Mouse (Mus musculus) CH12.LX (cell line): Measurements from ENCODE around the gene Map7d1. TPM values are rescaled to one million over a fixed set of nuclear protein-coding genes. Genes with fewer than 3 reads are reported as not detected.

Experiments
- DNase-seq: peaks from one replicate; pipeline ENCODE4 v3.0.0-alpha.2; 2013; ENCODE audit errors: extremely low read depth
- H3K27ac ChIP-seq: 2 replicates; pipeline ENCODE4 v1.5.1; 2012; ENCODE audit warnings: low read depth, mild to moderate bottlenecking, control low read depth, moderate library complexity; ENCODE audit not compliant: insufficient read depth
- H3K27me3 ChIP-seq: replicated peaks from 2 replicates; pipeline ENCODE3; 2012; ENCODE audit warnings: inconsistent platforms
- H3K36me3 ChIP-seq, 2 experiments: replicated peaks in 1 of 2; 2 replicates each; pipeline versions ENCODE3 to v1.6.1; 2012; ENCODE audit warnings: inconsistent platforms in 1 of 2, low read length in 1 of 2, mild to moderate bottlenecking in 1 of 2, mixed read lengths in 1 of 2, moderate library complexity in 1 of 2; ENCODE audit not compliant: control insufficient read depth in 1 of 2, insufficient read depth in 1 of 2
- H3K4me1 ChIP-seq, 2 experiments: 2 replicates each; pipeline ENCODE4 v1.6.1; 2012; ENCODE audit warnings: inconsistent platforms in 1 of 2, moderate library complexity in 1 of 2; ENCODE audit not compliant: insufficient read depth in 2 of 2, control insufficient read depth in 1 of 2
- H3K4me2 ChIP-seq: 2 replicates; pipeline ENCODE4 v1.6.1; 2012; ENCODE audit warnings: low read depth, mild to moderate bottlenecking, control low read depth; ENCODE audit not compliant: poor library complexity, insufficient read depth, severe bottlenecking
- H3K4me3 ChIP-seq, 3 experiments: fragments of 150-350 bp in 1 of 3; sonication (generic) in 1 of 3; replicated peaks in 1 of 3; 2 replicates each; pipeline versions ENCODE3 to v1.5.1; 2011 to 2012; ENCODE audit warnings: low read depth in 2 of 3, low read length in 2 of 3, mild to moderate bottlenecking in 2 of 3, moderate library complexity in 2 of 3, control low read depth in 1 of 3, improper control_type of control experiment in 1 of 3, inconsistent platforms in 1 of 3, mixed read lengths in 1 of 3; ENCODE audit not compliant: poor library complexity in 1 of 3
- H3K79me2 ChIP-seq: replicated peaks from 2 replicates; pipeline ENCODE4 v1.6.1; 2012; ENCODE audit warnings: mild to moderate bottlenecking, moderate library complexity; ENCODE audit not compliant: control insufficient read depth, poor library complexity, insufficient read depth, severe bottlenecking; ENCODE audit errors: extremely low read depth
- H3K9ac ChIP-seq: 2 replicates; pipeline ENCODE4 v1.6.1; 2012; ENCODE audit warnings: low read depth, mild to moderate bottlenecking, control low read depth, moderate library complexity; ENCODE audit not compliant: insufficient read depth
- H3K9me3 ChIP-seq: replicated peaks from 2 replicates; pipeline ENCODE3; 2012; ENCODE audit warnings: low read length, inconsistent platforms, mixed read lengths
- CHD2 ChIP-seq: IDR thresholded peaks from 2 replicates; pipeline ENCODE4 v1.6.1; 2011; ENCODE audit warnings: low read length, improper control_type of control experiment
- E2F4 ChIP-seq: IDR thresholded peaks from 2 replicates; pipeline ENCODE4 v1.6.1; 2011; ENCODE audit warnings: low read depth, low read length, improper control_type of control experiment; ENCODE audit not compliant: insufficient replicate concordance
- ETS1 ChIP-seq: conservative IDR thresholded peaks from 2 replicates; pipeline ENCODE4 v1.6.1; 2012; ENCODE audit warnings: low read depth, mild to moderate bottlenecking, inconsistent platforms, low read length, improper control_type of control experiment, moderate library complexity
- KAT2A ChIP-seq: IDR thresholded peaks from 2 replicates; pipeline ENCODE4 v1.6.1; 2012; ENCODE audit warnings: low read length, improper control_type of control experiment, inconsistent platforms; ENCODE audit not compliant: insufficient replicate concordance
- MAFK ChIP-seq: IDR thresholded peaks from 2 replicates; pipeline ENCODE4 v1.6.1; 2011; ENCODE audit warnings: low read length, improper control_type of control experiment; ENCODE audit not compliant: insufficient replicate concordance
- MYC ChIP-seq: IDR thresholded peaks from 2 replicates; pipeline ENCODE4 v1.6.1; 2011; ENCODE audit warnings: low read depth, mild to moderate bottlenecking, improper control_type of control experiment, low read length
- NELFE ChIP-seq: IDR thresholded peaks from 2 replicates; pipeline ENCODE4 v1.6.1; 2011; ENCODE audit warnings: low read depth, low read length, improper control_type of control experiment
- NRF1 ChIP-seq: IDR thresholded peaks from 2 replicates; pipeline ENCODE4 v1.6.1; 2014; ENCODE audit warnings: low read depth, mild to moderate bottlenecking, inconsistent platforms, low read length, improper control_type of control experiment, moderate library complexity
- PAX5 ChIP-seq: IDR thresholded peaks from 2 replicates; pipeline ENCODE4 v1.6.1; 2012; ENCODE audit warnings: low read length, inconsistent platforms, mixed read lengths
- TCF12 ChIP-seq: IDR thresholded peaks from 2 replicates; pipeline ENCODE4 v1.6.1; 2014; ENCODE audit warnings: low read depth, mild to moderate bottlenecking, inconsistent platforms, low read length, improper control_type of control experiment
- USF2 ChIP-seq: conservative IDR thresholded peaks from 2 replicates; pipeline ENCODE4 v1.6.1; 2011; ENCODE audit warnings: low read depth, low read length, improper control_type of control experiment
- ZC3H11A ChIP-seq: IDR thresholded peaks from 2 replicates; pipeline ENCODE4 v1.6.1; 2012; ENCODE audit warnings: low read depth, mild to moderate bottlenecking, inconsistent platforms, low read length, improper control_type of control experiment
- ZMIZ1 ChIP-seq: IDR thresholded peaks from 2 replicates; pipeline ENCODE4 v1.6.1; 2012; ENCODE audit warnings: low read depth, mild to moderate bottlenecking, inconsistent platforms, low read length, improper control_type of control experiment
- ZNF384 ChIP-seq: IDR thresholded peaks from 2 replicates; pipeline ENCODE4 v1.6.1; 2012; ENCODE audit warnings: low read depth, low read length, improper control_type of control experiment, inconsistent platforms
- dilution Hi-C: fragments of 300-500 bp; cut with MboI; formaldehyde crosslinking; loops from 2 replicates; pipeline ENCODE4 v1.14.3; 2020; ENCODE audit warnings: low sequenced_read_pairs; ENCODE audit not compliant: extremely low pct_unique_long_range_greater_than_20kb, extremely low pct_ligation_motif_present
- in situ Hi-C: fragments of 300-500 bp; cut with MboI; formaldehyde crosslinking; loops from 3 replicates; pipeline ENCODE4 v1.14.3; 2019; ENCODE audit warnings: low sequenced_read_pairs, low pct_ligation_motif_present, low pct_unique_long_range_greater_than_20kb, mixed read lengths
- polyA plus RNA-seq: library from polyadenylated mRNA; unstranded; fragments of >175 nt; gene quantifications from 2 replicates; pipeline ENCODE4 v1.2.1, GENCODE M21; 2012; ENCODE audit warnings: low read depth; ENCODE audit not compliant: insufficient read length
- total RNA-seq, 2 experiments: library from RNA; depleted of rRNA; stranded (reverse); fragments of 300-350 nt in 1 of 2; fragments of >200 nt in 1 of 2; gene quantifications; 2 replicates each; pipeline ENCODE4 v1.2.3; 2012 to 2014

The Map7d1 gene
- total and polyA plus RNA-seq, 3 experiments: 12.5 to 62.2 (median 17.9) TPM

- dilution Hi-C loops: no loop called here
- peaks cover 38 to 89% of the 10 kb centered on the region in 2 experiments for H3K36me3 ChIP-seq
- H3K79me2 ChIP-seq: peaks cover 92% of the 10 kb centered on the region
- no peak overlapping the region for H3K27ac ChIP-seq
- no peak overlapping the region for H3K9ac ChIP-seq
- peaks cover 0 to 21% of the 10 kb centered on the region in 2 experiments; a peak in 2 of 4 replicates for H3K4me1 ChIP-seq
- in situ Hi-C loops: no loop called here
- H3K4me3 ChIP-seq: no peak overlapping the region
- H3K27me3 ChIP-seq: no peaks in the 10 kb centered on the region
- no peak for TF ChIP-seq CHD2
- no peak for TF ChIP-seq NELFE
- no peak for TF ChIP-seq MAFK
- no peak for TF ChIP-seq NRF1
- TF ChIP-seq TCF12: no peak
- no peak for TF ChIP-seq KAT2A
- no peak for TF ChIP-seq USF2
- no peak for TF ChIP-seq E2F4
- TF ChIP-seq ZC3H11A: no peak
- no peak for TF ChIP-seq ZNF384
- no peak for TF ChIP-seq ZMIZ1
- no peak overlapping the region for H3K4me2 ChIP-seq
- no peak for DNase-seq
- H3K9me3 ChIP-seq: no peaks in the 10 kb centered on the region
Observed at GRCm38 (mm10) chr4:126187096-126187495, 69.0 kb downstream of the Map7d1 start.

- H3K79me2 ChIP-seq: peaks cover 78% of the 10 kb centered on the region
- no peak overlapping the region for H3K4me3 ChIP-seq
- no peak overlapping the region for H3K4me2 ChIP-seq
- in situ Hi-C loops (no loop called here), dilution Hi-C loops (no loop called here)
- no peaks in the 10 kb centered on the region for H3K9me3 ChIP-seq
- DNase-seq: no peak
- H3K4me1 ChIP-seq: peaks cover 0 to 11% of the 10 kb centered on the region in 2 experiments; a peak in 2 of 4 replicates
- peaks cover 54 to 93% of the 10 kb centered on the region in 2 experiments for H3K36me3 ChIP-seq
- H3K27me3 ChIP-seq: no peaks in the 10 kb centered on the region
- no peak for TF ChIP-seq TCF12
- no peak for TF ChIP-seq MYC
- no peak for TF ChIP-seq ZC3H11A
- TF ChIP-seq PAX5: no peak
- no peak for TF ChIP-seq ETS1
- no peak for TF ChIP-seq CHD2
- TF ChIP-seq, all 38 proteins: peak for 0
- Histone ChIP-seq H3K27ac (no peak overlapping the region), H3K9ac (no peak overlapping the region)
Observed at GRCm38 (mm10) chr4:126183034-126183433, 73.1 kb downstream of the Map7d1 start.

Other genes starting within 250 kb of the Map7d1 start
- gene Csf3r, start 231.8 kb downstream of the Map7d1 start, total RNA-seq (2012; rRNA removed): not detected in 2 replicates
- not detected in 2 replicates for gene Csf3r, start 231.8 kb downstream of the Map7d1 start, total RNA-seq (2014; rRNA removed)
- not detected in 2 replicates for gene Csf3r, start 231.8 kb downstream of the Map7d1 start, polyA plus RNA-seq
- 89.6 and 91.3 TPM in 2 replicates for gene Mrps15, start 209.4 kb downstream of the Map7d1 start, total RNA-seq (2012; rRNA removed)
- 99.6 and 102 TPM in 2 replicates for gene Mrps15, start 209.4 kb downstream of the Map7d1 start, total RNA-seq (2014; rRNA removed)
- 101 and 113 TPM in 2 replicates for gene Mrps15, start 209.4 kb downstream of the Map7d1 start, polyA plus RNA-seq
- gene Oscp1, start 197.8 kb downstream of the Map7d1 start, total RNA-seq (2012; rRNA removed): 6.7 and 8.3 TPM in 2 replicates
- 3.9 and 5.8 TPM in 2 replicates for gene Oscp1, start 197.8 kb downstream of the Map7d1 start, total RNA-seq (2014; rRNA removed)
- 5.0 and 6.0 TPM in 2 replicates for gene Oscp1, start 197.8 kb downstream of the Map7d1 start, polyA plus RNA-seq
- 48.4 and 52.1 TPM in 2 replicates for gene Lsm10, start 159.7 kb downstream of the Map7d1 start, total RNA-seq (2012; rRNA removed)
- 54.1 and 63.9 TPM in 2 replicates for gene Lsm10, start 159.7 kb downstream of the Map7d1 start, total RNA-seq (2014; rRNA removed)
- gene Lsm10, start 159.7 kb downstream of the Map7d1 start, polyA plus RNA-seq: 38.1 and 49.2 TPM in 2 replicates
- 12.0 and 16.4 TPM in 2 replicates for gene Stk40, start 152.4 kb downstream of the Map7d1 start, total RNA-seq (2012; rRNA removed)
- 6.4 and 8.6 TPM in 2 replicates for gene Stk40, start 152.4 kb downstream of the Map7d1 start, total RNA-seq (2014; rRNA removed)
- 30.4 and 33.0 TPM in 2 replicates for gene Stk40, start 152.4 kb downstream of the Map7d1 start, polyA plus RNA-seq
- 3.5 and 4.3 TPM in 2 replicates for gene Eva1b, start 108.6 kb downstream of the Map7d1 start, total RNA-seq (2012; rRNA removed)
- 0.97 and 1.3 TPM in 2 replicates for gene Eva1b, start 108.6 kb downstream of the Map7d1 start, total RNA-seq (2014; rRNA removed)
- 0.93 and 1.3 TPM in 2 replicates for gene Eva1b, start 108.6 kb downstream of the Map7d1 start, polyA plus RNA-seq
- gene Sh3d21, start 92.9 kb downstream of the Map7d1 start, total RNA-seq (2012; rRNA removed): 0.21 and 0.25 TPM in 2 replicates
- 0.35 and 0.36 TPM in 2 replicates for gene Sh3d21, start 92.9 kb downstream of the Map7d1 start, total RNA-seq (2014; rRNA removed)
- 0.46 and 0.52 TPM in 2 replicates for gene Sh3d21, start 92.9 kb downstream of the Map7d1 start, polyA plus RNA-seq
- 140 and 168 TPM in 2 replicates for gene Thrap3, start 53.6 kb downstream of the Map7d1 start, total RNA-seq (2012; rRNA removed)
- 183 and 204 TPM in 2 replicates for gene Thrap3, start 53.6 kb downstream of the Map7d1 start, total RNA-seq (2014; rRNA removed)
- 327 and 334 TPM in 2 replicates for gene Thrap3, start 53.6 kb downstream of the Map7d1 start, polyA plus RNA-seq
- gene Trappc3, start 6.0 kb upstream of the Map7d1 start, total RNA-seq (2012; rRNA removed): 72.7 and 81.1 TPM in 2 replicates
- 94.8 and 100 TPM in 2 replicates for gene Trappc3, start 6.0 kb upstream of the Map7d1 start, total RNA-seq (2014; rRNA removed)
- gene Trappc3, start 6.0 kb upstream of the Map7d1 start, polyA plus RNA-seq: 73.0 and 74.1 TPM in 2 replicates
- gene Col8a2, start 30.4 kb upstream of the Map7d1 start, total RNA-seq (2012; rRNA removed): not detected in 2 replicates
- not detected in 2 replicates for gene Col8a2, start 30.4 kb upstream of the Map7d1 start, total RNA-seq (2014; rRNA removed)
- not detected in 2 replicates for gene Col8a2, start 30.4 kb upstream of the Map7d1 start, polyA plus RNA-seq
- 68.5 and 74.0 TPM in 2 replicates for gene Adprhl2, start 65.4 kb upstream of the Map7d1 start, total RNA-seq (2012; rRNA removed)
- 57.3 and 59.7 TPM in 2 replicates for gene Adprhl2, start 65.4 kb upstream of the Map7d1 start, total RNA-seq (2014; rRNA removed)
- gene Adprhl2, start 65.4 kb upstream of the Map7d1 start, polyA plus RNA-seq: 52.0 and 62.4 TPM in 2 replicates
- 0.08 and 0.13 TPM in 2 replicates for gene Tekt2, start 69.3 kb upstream of the Map7d1 start, total RNA-seq (2012; rRNA removed)
- not detected in 2 replicates for gene Tekt2, start 69.3 kb upstream of the Map7d1 start, total RNA-seq (2014; rRNA removed)
- 0.24 and 0.64 TPM in 2 replicates for gene Tekt2, start 69.3 kb upstream of the Map7d1 start, polyA plus RNA-seq
- 6.7 and 6.9 TPM in 2 replicates for gene Ago3, start 173.2 kb upstream of the Map7d1 start, total RNA-seq (2012; rRNA removed)
- gene Ago3, start 173.2 kb upstream of the Map7d1 start, total RNA-seq (2014; rRNA removed): 4.6 and 5.3 TPM in 2 replicates
- gene Ago3, start 173.2 kb upstream of the Map7d1 start, polyA plus RNA-seq: 3.8 and 5.3 TPM in 2 replicates
- 10.8 and 10.9 TPM in 2 replicates for gene Ago1, start 212.2 kb upstream of the Map7d1 start, total RNA-seq (2012; rRNA removed)
- gene Ago1, start 212.2 kb upstream of the Map7d1 start, total RNA-seq (2014; rRNA removed): 6.2 and 6.9 TPM in 2 replicates
- gene Ago1, start 212.2 kb upstream of the Map7d1 start, polyA plus RNA-seq: 23.1 and 29.0 TPM in 2 replicates